Mouse (Mus musculus) kidney, adult 2 months (tissue): Measurements from ENCODE around the gene Rin3. TPM values are rescaled to one million over a fixed set of nuclear protein-coding genes. Genes with fewer than 3 reads are reported as not detected.

Experiments
- DNase-seq: peaks from one replicate; pipeline ENCODE4 v3.0.0; 2021
- H3K27ac ChIP-seq: fragments of 200-500 bp; 2 replicates; pipeline ENCODE4 v1.5.1; 2012; ENCODE audit warnings: low read depth, low read length, control low read depth, inconsistent platforms; ENCODE audit not compliant: insufficient read depth
- H3K27me3 ChIP-seq: fragments of 200-500 bp; replicated peaks from 2 replicates; pipeline ENCODE4 v1.6.1; 2012; ENCODE audit warnings: mild to moderate bottlenecking, moderate library complexity, low read length, inconsistent platforms; ENCODE audit not compliant: control insufficient read depth, insufficient read depth
- H3K36me3 ChIP-seq: fragments of 200-500 bp; 2 replicates; pipeline ENCODE4 v1.6.1; 2012; ENCODE audit warnings: mild to moderate bottlenecking, moderate library complexity, low read length, inconsistent platforms; ENCODE audit not compliant: control insufficient read depth, insufficient read depth
- H3K4me1 ChIP-seq: fragments of 200-500 bp; 2 replicates; pipeline ENCODE4 v1.6.1; 2011; ENCODE audit warnings: low read length; ENCODE audit not compliant: control insufficient read depth, insufficient read depth
- H3K4me3 ChIP-seq: fragments of 200-500 bp; 2 replicates; pipeline ENCODE4 v1.5.1; 2011; ENCODE audit warnings: mild to moderate bottlenecking, low read depth, low read length, control low read depth; ENCODE audit not compliant: insufficient read depth
- CTCF ChIP-seq: fragments of 200-500 bp; conservative IDR thresholded peaks from 2 replicates; pipeline ENCODE4 v1.5.1; 2011; ENCODE audit warnings: low read depth, mild to moderate bottlenecking, control low read depth, low read length, moderate library complexity, mixed read lengths; ENCODE audit not compliant: insufficient read depth, insufficient read length
- POLR2A ChIP-seq: fragments of 200-500 bp; IDR thresholded peaks from one replicate; pipeline ENCODE4 v1.6.1; 2011; ENCODE audit warnings: low read depth, low read length, control low read depth
- WGBS: fragments of 180-500 bp; shearing (Covaris S2); methylation state at CpG from one replicate; pipeline ENCODE4 v1.1.7; 2018; 5-methylcytosine and 5-hydroxymethylcytosine counted together
- polyA plus RNA-seq: library from polyadenylated mRNA; depleted of rRNA; stranded (reverse); fragments of >200 nt; gene quantifications from 2 replicates; pipeline ENCODE4 v1.2.3, GENCODE M21; 2012

The Rin3 gene
- polyA plus RNA-seq, 1 experiment, result 15.4 TPM

GRCm38 (mm10) chr12:102286681-102287414, 4.0 kb downstream of the Rin3 start:
- peak overlapping the region; percentile 43 for H3K27ac ChIP-seq
- DNase-seq, result peak; percentile 81
- peaks cover 41% of the 10 kb centered on the region for H3K4me1 ChIP-seq
- no peaks in the 10 kb centered on the region for H3K36me3 ChIP-seq
- no peaks in the 10 kb centered on the region for H3K27me3 ChIP-seq
- 43% methylated on average over 10 of the region's 10 CpGs for WGBS
- H3K4me3 ChIP-seq, result no peak overlapping the region
- TF ChIP-seq CTCF (no peak), POLR2A (no peak)

- Histone ChIP-seq H3K36me3 (no peaks in the 10 kb centered on the region), H3K27me3 (no peaks in the 10 kb centered on the region), H3K27ac (no peak overlapping the region), H3K4me1 (peaks cover 48% of the 10 kb centered on the region), H3K4me3 (no peak overlapping the region)
- peak; percentile 33 for DNase-seq
- TF ChIP-seq POLR2A (no peak), CTCF (no peak)
- WGBS, result 61% methylated on average over 6 of the region's 6 CpGs
Observed at GRCm38 (mm10) chr12:102287904-102288602, 5.2 kb downstream of the Rin3 start.

- DNase-seq, result no peak
- WGBS, result 70% methylated on average over 2 of the region's 2 CpGs
- H3K4me1 ChIP-seq, result peaks cover 46% of the 10 kb centered on the region
- no peak for TF ChIP-seq CTCF
- no peak for TF ChIP-seq POLR2A
- H3K27ac ChIP-seq, result no peak overlapping the region
- no peak overlapping the region for H3K4me3 ChIP-seq
- H3K27me3 ChIP-seq, result no peaks in the 10 kb centered on the region
- no peaks in the 10 kb centered on the region for H3K36me3 ChIP-seq
Observed at GRCm38 (mm10) chr12:102288846-102289245, 6.0 kb downstream of the Rin3 start.

- H3K4me3 ChIP-seq, result no peak overlapping the region
- no peak overlapping the region for H3K27ac ChIP-seq
- H3K36me3 ChIP-seq, result no peaks in the 10 kb centered on the region
- no peaks in the 10 kb centered on the region for H3K27me3 ChIP-seq
- TF ChIP-seq POLR2A (no peak), CTCF (no peak)
- WGBS, result 97% methylated on average over 1 of the region's 1 CpGs
- H3K4me1 ChIP-seq, result peaks cover 41% of the 10 kb centered on the region
- DNase-seq, result no peak
Observed at GRCm38 (mm10) chr12:102289568-102289967, 6.7 kb downstream of the Rin3 start.

GRCm38 (mm10) chr12:102290662-102291061, 7.8 kb downstream of the Rin3 start:
- peaks cover 37% of the 10 kb centered on the region for H3K4me1 ChIP-seq
- TF ChIP-seq POLR2A (no peak), CTCF (no peak)
- 72% methylated on average over 2 of the region's 2 CpGs for WGBS
- no peak overlapping the region for H3K27ac ChIP-seq
- no peak overlapping the region for H3K4me3 ChIP-seq
- DNase-seq, result no peak
- H3K36me3 ChIP-seq, result no peaks in the 10 kb centered on the region
- H3K27me3 ChIP-seq, result no peaks in the 10 kb centered on the region

GRCm38 (mm10) chr12:102291686-102292085, 8.8 kb downstream of the Rin3 start:
- H3K27ac ChIP-seq, result no peak overlapping the region
- H3K4me1 ChIP-seq, result peaks cover 26% of the 10 kb centered on the region
- 33% methylated on average over 6 of the region's 6 CpGs for WGBS

More at GRCm38 (mm10) chr12:102291686-102292085, 8.8 kb downstream of the Rin3 start:
- Histone ChIP-seq H3K4me3 (no peak overlapping the region), H3K27me3 (no peaks in the 10 kb centered on the region), H3K36me3 (no peaks in the 10 kb centered on the region)
- DNase-seq, result no peak
- TF ChIP-seq CTCF (no peak), POLR2A (no peak)
